Mouse (Mus musculus) midbrain, embryonic 15.5 days (tissue): Measurements from ENCODE around the gene Psmd12. TPM values are rescaled to one million over a fixed set of nuclear protein-coding genes. Genes with fewer than 3 reads are reported as not detected.

Experiments used
- ATAC-seq: fragments of 200-750 bp; cut with Nextera tagmentation; replicated peaks from 2 replicates; pipeline ENCODE4 v1.8.0; 2017; ENCODE audit warnings: moderate TSS enrichment
- H3K27ac ChIP-seq: fragments of 300-500 bp; sonication (generic); 2 replicates; pipeline ENCODE4 v1.5.1; 2015; ENCODE audit warnings: mild to moderate bottlenecking, inconsistent platforms
- H3K27me3 ChIP-seq: fragments of 300-500 bp; sonication (generic); replicated peaks from 2 replicates; pipeline ENCODE4 v1.6.1; 2015; ENCODE audit warnings: inconsistent platforms
- H3K36me3 ChIP-seq: fragments of 300-500 bp; sonication (generic); replicated peaks from 2 replicates; pipeline ENCODE4 v1.6.1; 2015; ENCODE audit warnings: inconsistent platforms
- H3K4me1 ChIP-seq: fragments of 300-500 bp; sonication (generic); 2 replicates; pipeline ENCODE4 v1.6.1; 2015; ENCODE audit warnings: inconsistent platforms
- H3K4me2 ChIP-seq: fragments of 300-500 bp; sonication (generic); 2 replicates; pipeline ENCODE4 v1.6.1; 2015; ENCODE audit warnings: inconsistent platforms, mild to moderate bottlenecking, moderate library complexity
- H3K4me3 ChIP-seq: fragments of 300-500 bp; sonication (generic); 2 replicates; pipeline ENCODE4 v1.5.1; 2015; ENCODE audit warnings: mild to moderate bottlenecking, inconsistent platforms
- H3K9ac ChIP-seq: fragments of 300-500 bp; sonication (generic); 2 replicates; pipeline ENCODE4 v1.6.1; 2015; ENCODE audit warnings: mild to moderate bottlenecking, inconsistent platforms
- H3K9me3 ChIP-seq: fragments of 300-500 bp; sonication (generic); 2 replicates; pipeline ENCODE4 v1.6.1; 2016; ENCODE audit warnings: inconsistent platforms
- WGBS: fragments of 180-500 bp; shearing (Covaris S2); methylation state at CpG from one replicate; pipeline ENCODE4 v1.1.7; 2015; ENCODE audit warnings: mixed read lengths; 5-methylcytosine and 5-hydroxymethylcytosine counted together
- polyA plus RNA-seq: library from polyadenylated mRNA; unstranded; fragments of >200 nt; fragmentation: Nextera tagmentation; extraction: Ambion mirVana; gene quantifications from 2 replicates; pipeline ENCODE4 v1.2.1, GENCODE M21; 2015

Psmd12 gene
- polyA plus RNA-seq, 1 experiment from 2014 or later = 148 TPM

GRCm38 (mm10) chr11:107465041-107465440, 14.2 kb upstream of the Psmd12 start:
- Histone ChIP-seq H3K4me3 (no peak overlapping the region), H3K9ac (no peak overlapping the region), H3K36me3 (no peaks in the 10 kb centered on the region), H3K27me3 (no peaks in the 10 kb centered on the region), H3K4me2 (no peak overlapping the region), H3K27ac (no peak overlapping the region), H3K9me3 (no peaks in the 10 kb centered on the region), H3K4me1 (peaks cover 14% of the 10 kb centered on the region)
- no peak for ATAC-seq
- 92% methylated on average over 4 of the region's 4 CpGs for WGBS

GRCm38 (mm10) chr11:107465969-107466368, 13.3 kb upstream of the Psmd12 start:
- Histone ChIP-seq H3K27ac (no peak overlapping the region), H3K4me2 (no peak overlapping the region), H3K27me3 (no peaks in the 10 kb centered on the region), H3K36me3 (no peaks in the 10 kb centered on the region), H3K4me3 (no peak overlapping the region), H3K9ac (no peak overlapping the region), H3K4me1 (peaks cover 16% of the 10 kb centered on the region), H3K9me3 (no peaks in the 10 kb centered on the region)
- 64% methylated on average over 1 of the region's 1 CpGs for WGBS
- ATAC-seq = no peak

GRCm38 (mm10) chr11:107466611-107467391, 12.5 kb upstream of the Psmd12 start:
- Histone ChIP-seq H3K36me3 (no peaks in the 10 kb centered on the region), H3K9ac (no peak overlapping the region), H3K9me3 (no peaks in the 10 kb centered on the region), H3K4me1 (peaks cover 23% of the 10 kb centered on the region), H3K27ac (no peak overlapping the region), H3K4me3 (no peak overlapping the region), H3K27me3 (no peaks in the 10 kb centered on the region), H3K4me2 (no peak overlapping the region)
- no peak for ATAC-seq
- WGBS = 77% methylated on average over 6 of the region's 6 CpGs

GRCm38 (mm10) chr11:107468252-107469030, 10.8 kb upstream of the Psmd12 start:
- no peaks in the 10 kb centered on the region for H3K36me3 ChIP-seq
- ATAC-seq = no peak; the same call in 1 of the 2 replicates
- H3K27me3 ChIP-seq = no peaks in the 10 kb centered on the region
- peak overlapping the region; percentile 83 for H3K4me3 ChIP-seq
- H3K27ac ChIP-seq = peak overlapping the region; percentile 89
- peak overlapping the region; percentile 85 for H3K9ac ChIP-seq
- WGBS = 18% methylated on average over 16 of the region's 16 CpGs
- H3K4me1 ChIP-seq = peaks cover 27% of the 10 kb centered on the region
- H3K4me2 ChIP-seq = peak overlapping the region; percentile 63
- no peaks in the 10 kb centered on the region for H3K9me3 ChIP-seq

GRCm38 (mm10) chr11:107469031-107469522, 10.2 kb upstream of the Psmd12 start:
- Histone ChIP-seq H3K4me2 (peak overlapping the region; percentile 63), H3K4me1 (peaks cover 27% of the 10 kb centered on the region), H3K9ac (peak overlapping the region; percentile 85), H3K9me3 (no peaks in the 10 kb centered on the region), H3K27me3 (no peaks in the 10 kb centered on the region), H3K4me3 (peak overlapping the region; percentile 83), H3K27ac (peak overlapping the region; percentile 89), H3K36me3 (no peaks in the 10 kb centered on the region)
- 1% methylated on average over 35 of the region's 38 CpGs for WGBS
- peak; percentile 89 for ATAC-seq

- ATAC-seq = peak; percentile 73
- WGBS = under 1% methylated on average over 59 of the region's 59 CpGs
- no peaks in the 10 kb centered on the region for H3K27me3 ChIP-seq
- H3K27ac ChIP-seq = peak overlapping the region; percentile 89
- H3K9me3 ChIP-seq = no peaks in the 10 kb centered on the region
- peaks cover 27% of the 10 kb centered on the region for H3K4me1 ChIP-seq
- H3K36me3 ChIP-seq = no peaks in the 10 kb centered on the region
- peak overlapping the region; percentile 85 for H3K9ac ChIP-seq
- peak overlapping the region; percentile 83 for H3K4me3 ChIP-seq
- H3K4me2 ChIP-seq = peak overlapping the region; percentile 63
These were observed 9.5 kb upstream of the Psmd12 start for GRCm38 (mm10) chr11:107469523-107470371.

GRCm38 (mm10) chr11:107470521-107471041, 8.7 kb upstream of the Psmd12 start, which contains the start of gene Pitpnc1:
Gene Pitpnc1, minus strand, starts transcription at chr11:107470699.
- Histone ChIP-seq H3K4me2 (peak within 1 kb of the TSS; percentile 63), H3K27me3 (no peaks in the 10 kb centered on the region), H3K9me3 (no peaks in the 10 kb centered on the region), H3K4me1 (peaks cover 27% of the 10 kb centered on the region), H3K4me3 (peak within 1 kb of the TSS; percentile 83), H3K27ac (peak within 1 kb of the TSS; percentile 89), H3K9ac (peak within 1 kb of the TSS; percentile 85), H3K36me3 (no peaks in the 10 kb centered on the region)
- ATAC-seq = peak; percentile 87
- WGBS = 0% methylated on average over 37 of the region's 37 CpGs

GRCm38 (mm10) chr11:107471071-107471720, 8.1 kb upstream of the Psmd12 start:
- no peaks in the 10 kb centered on the region for H3K9me3 ChIP-seq
- no peaks in the 10 kb centered on the region for H3K36me3 ChIP-seq
- no peak for ATAC-seq
- H3K27me3 ChIP-seq = no peaks in the 10 kb centered on the region
- H3K4me2 ChIP-seq = peak overlapping the region; percentile 63
- peaks cover 27% of the 10 kb centered on the region for H3K4me1 ChIP-seq
- H3K27ac ChIP-seq = peak overlapping the region; percentile 89
- H3K4me3 ChIP-seq = peak overlapping the region; percentile 83
- 4% methylated on average over 11 of the region's 11 CpGs for WGBS
- peak overlapping the region; percentile 85 for H3K9ac ChIP-seq

GRCm38 (mm10) chr11:107472304-107472703, 7.0 kb upstream of the Psmd12 start:
- no peak overlapping the region for H3K4me2 ChIP-seq
- H3K36me3 ChIP-seq = no peaks in the 10 kb centered on the region
- H3K4me3 ChIP-seq = no peak overlapping the region
- H3K9ac ChIP-seq = no peak overlapping the region
- no peaks in the 10 kb centered on the region for H3K27me3 ChIP-seq
- no peak overlapping the region for H3K27ac ChIP-seq
- H3K9me3 ChIP-seq = no peaks in the 10 kb centered on the region
- 88% methylated on average over 3 of the region's 3 CpGs for WGBS
- no peak for ATAC-seq
- H3K4me1 ChIP-seq = peaks cover 23% of the 10 kb centered on the region

- Histone ChIP-seq H3K4me1 (peaks cover 19% of the 10 kb centered on the region), H3K9me3 (no peaks in the 10 kb centered on the region), H3K4me3 (no peak overlapping the region), H3K36me3 (no peaks in the 10 kb centered on the region), H3K4me2 (no peak overlapping the region), H3K9ac (no peak overlapping the region), H3K27ac (no peak overlapping the region), H3K27me3 (no peaks in the 10 kb centered on the region)
- no peak for ATAC-seq
- 23% methylated on average over 8 of the region's 8 CpGs for WGBS
These were observed 6.0 kb upstream of the Psmd12 start for GRCm38 (mm10) chr11:107473137-107473820.

GRCm38 (mm10) chr11:107479862-107480203, 549 bp downstream of the Psmd12 start:
- 0 out of 2 replicates have a peak, but pooled peaks have one; percentile 5 for ATAC-seq
- H3K4me1 ChIP-seq = peaks cover 24% of the 10 kb centered on the region
- H3K27ac ChIP-seq = peak overlapping the region; percentile 82
- WGBS = under 1% methylated on average over 10 of the region's 10 CpGs
- no peaks in the 10 kb centered on the region for H3K27me3 ChIP-seq
- no peaks in the 10 kb centered on the region for H3K9me3 ChIP-seq
- peak overlapping the region; percentile 96 for H3K9ac ChIP-seq
- H3K4me3 ChIP-seq = peak overlapping the region; percentile 90
- peak overlapping the region; percentile 96 for H3K4me2 ChIP-seq
- H3K36me3 ChIP-seq = no peaks in the 10 kb centered on the region
